Mouse (Mus musculus) Patski (cell line): ENCODE results near the gene Hes2. TPM values are rescaled to one million over a fixed set of nuclear protein-coding genes. Genes with fewer than 3 reads are reported as not detected.

Experiments used
- ATAC-seq: fragments of 100-300 bp; one replicate; pipeline ENCODE4 v1.8.0; 2021
- CTCF ChIA-PET: fragments of 350-600 bp; sonication (Branson Sonifier 250); formaldehyde crosslinking; loops from one replicate; lab custom pipeline; 2022; ENCODE audit warnings: inconsistent platforms; lab: Charles Lee
- POLR2A ChIA-PET: fragments of 350-600 bp; sonication (Branson Sonifier 250); formaldehyde crosslinking; loops from one replicate; lab custom pipeline; 2022; ENCODE audit warnings: antibody characterized with exemption, inconsistent platforms; lab: Charles Lee
- DNase-seq: peaks from one replicate; pipeline ENCODE4 v3.0.0-alpha.2; 2011; ENCODE audit warnings: low read depth, low spot score
- H3K27me3 ChIP-seq: fragments of 371-371 bp; one replicate; pipeline ENCODE4 v1.5.1; 2021
- CTCF ChIP-seq: fragments of 100-300 bp; IDR thresholded peaks from one replicate; pipeline ENCODE4 v1.5.1; 2021
- in situ Hi-C: fragments of 300-500 bp; cut with MboI; formaldehyde crosslinking; loops from 3 replicates; pipeline ENCODE4 v1.11.1; 2018; ENCODE audit warnings: low pct_unique_long_range_greater_than_20kb, mixed read lengths
- polyA plus RNA-seq: library from polyadenylated mRNA; unstranded; gene quantifications from one replicate; pipeline ENCODE4 v1.2.3, GENCODE M21; 2021

Hes2 gene
- polyA plus RNA-seq, 1 experiment from 2014 or later = not detected

- in situ Hi-C loops = no loop called here
- ChIA-PET POLR2A (no interaction called here), CTCF (no interaction called here)
- no peak for TF ChIP-seq CTCF
- H3K27me3 ChIP-seq = no peaks in the 10 kb centered on the region
- DNase-seq (no peak), ATAC-seq (no peak)
These were observed 36.0 kb downstream of the Hes2 start for GRCm38 (mm10) chr4:152194476-152195175.

GRCm38 (mm10) chr4:152196276-152196675 is 37.6 kb downstream of the Hes2 start:
- DNase-seq = no peak
- POLR2A ChIA-PET = no interaction called here
- ATAC-seq = no peak
- TF ChIP-seq CTCF = no peak
- CTCF ChIA-PET = no interaction called here
- in situ Hi-C loops = no loop called here
- no peaks in the 10 kb centered on the region for H3K27me3 ChIP-seq

- DNase-seq (no peak), ATAC-seq (no peak)
- POLR2A ChIA-PET = interaction anchor here (1.0 kb wide), 1 partner anchor 69 kb away, joined by 4 read pairs; no protein-coding TSS in a partner anchor
- H3K27me3 ChIP-seq = no peaks in the 10 kb centered on the region
- CTCF ChIA-PET = interaction anchor here (0.8 to 1.7 kb wide), 2 partner anchors 12 to 16 kb away, joined by 3 read pairs; no protein-coding TSS in a partner anchor
- TF ChIP-seq CTCF = no peak
- in situ Hi-C loops = no loop called here
These were observed 38.9 kb downstream of the Hes2 start for GRCm38 (mm10) chr4:152197545-152197944.

GRCm38 (mm10) chr4:152199617-152200016 is 41.0 kb downstream of the Hes2 start:
- CTCF ChIA-PET = interaction anchor here (0.8 kb wide), 1 partner anchor 15 kb away, joined by 3 read pairs; no protein-coding TSS in a partner anchor
- DNase-seq (no peak), ATAC-seq (no peak)
- in situ Hi-C loops = no loop called here
- no peaks in the 10 kb centered on the region for H3K27me3 ChIP-seq
- no peak for TF ChIP-seq CTCF
- POLR2A ChIA-PET = no interaction called here

GRCm38 (mm10) chr4:152201492-152201891 is 42.8 kb downstream of the Hes2 start:
- no peak for DNase-seq
- POLR2A ChIA-PET = no interaction called here
- CTCF ChIA-PET = interaction anchor here (0.7 kb wide), 2 partner anchors 15 to 28 kb away, joined by 3 to 4 read pairs; no protein-coding TSS in a partner anchor
- H3K27me3 ChIP-seq = no peaks in the 10 kb centered on the region
- TF ChIP-seq CTCF = no peak
- in situ Hi-C loops = no loop called here
- ATAC-seq = no peak

GRCm38 (mm10) chr4:152202418-152202817 is 43.8 kb downstream of the Hes2 start:
- CTCF ChIA-PET = no interaction called here
- POLR2A ChIA-PET = no interaction called here
- in situ Hi-C loops = no loop called here
- no peak for TF ChIP-seq CTCF
- no peak for ATAC-seq
- no peak for DNase-seq
- no peaks in the 10 kb centered on the region for H3K27me3 ChIP-seq

GRCm38 (mm10) chr4:152202905-152203304 is 44.2 kb downstream of the Hes2 start:
- DNase-seq (no peak), ATAC-seq (no peak)
- no peaks in the 10 kb centered on the region for H3K27me3 ChIP-seq
- ChIA-PET CTCF (interaction anchor here (1.3 kb wide), 1 partner anchor 29 kb away, joined by 4 read pairs; no protein-coding TSS in a partner anchor), POLR2A (interaction anchor here (0.5 to 0.7 kb wide), 3 partner anchors 38 to 294 kb away, joined by 3 to 6 read pairs (median 4); no protein-coding TSS in a partner anchor)
- TF ChIP-seq CTCF = no peak
- in situ Hi-C loops = no loop called here

- no peaks in the 10 kb centered on the region for H3K27me3 ChIP-seq
- in situ Hi-C loops = no loop called here
- POLR2A ChIA-PET = no interaction called here
- CTCF ChIA-PET = interaction anchor here (1.3 to 1.4 kb wide), 2 partner anchors 9 to 14 kb away, joined by 3 read pairs; no protein-coding TSS in a partner anchor
- TF ChIP-seq CTCF = no peak
- ATAC-seq (no peak), DNase-seq (no peak)
These were observed 46.0 kb downstream of the Hes2 start for GRCm38 (mm10) chr4:152204663-152205062.

GRCm38 (mm10) chr4:152206199-152206598 is 47.5 kb downstream of the Hes2 start:
- POLR2A ChIA-PET = interaction anchor here (0.8 kb wide), 1 partner anchor 25 kb away, joined by 5 read pairs; no protein-coding TSS in a partner anchor
- TF ChIP-seq CTCF = no peak
- DNase-seq = no peak

GRCm38 (mm10) chr4:152209623-152210022 is 51.0 kb downstream of the Hes2 start:
- no peak for ATAC-seq
- TF ChIP-seq CTCF = no peak
- no peaks in the 10 kb centered on the region for H3K27me3 ChIP-seq
- in situ Hi-C loops = loop anchor here (5.0 kb wide), 2 partner anchors 37 to 63 kb away; partner anchors contain the start of gene Gpr153
- no peak for DNase-seq
- ChIA-PET CTCF (no interaction called here), POLR2A (no interaction called here)

More at GRCm38 (mm10) chr4:152206199-152206598, 47.5 kb downstream of the Hes2 start:
- ATAC-seq = no peak
- CTCF ChIA-PET = no interaction called here
- no peaks in the 10 kb centered on the region for H3K27me3 ChIP-seq
- in situ Hi-C loops = no loop called here

Other genes with a start within 250 kb of the Hes2 start
- gene Dnajc11, start 225.2 kb upstream of the Hes2 start, polyA plus RNA-seq = 42.7 TPM
- gene Thap3, start 169.9 kb upstream of the Hes2 start, polyA plus RNA-seq = 20.8 TPM
- gene Phf13, start 162.6 kb upstream of the Hes2 start, polyA plus RNA-seq = 18.6 TPM
- gene Klhl21, start 150.1 kb upstream of the Hes2 start, polyA plus RNA-seq = 16.6 TPM
- gene Zbtb48, start 131.2 kb upstream of the Hes2 start, polyA plus RNA-seq = 13.7 TPM
- 0.56 TPM for gene Tas1r1, start 120.3 kb upstream of the Hes2 start, polyA plus RNA-seq
- gene Nol9, start 119.5 kb upstream of the Hes2 start, polyA plus RNA-seq = 19.4 TPM
- gene Plekhg5, start 86.4 kb upstream of the Hes2 start, polyA plus RNA-seq = 13.0 TPM
- gene Tnfrsf25, start 42.9 kb upstream of the Hes2 start, polyA plus RNA-seq = 1.5 TPM
- 1.3 TPM for gene Espn, start 6.5 kb upstream of the Hes2 start, polyA plus RNA-seq
- 102 TPM for gene Acot7, start 19.3 kb downstream of the Hes2 start, polyA plus RNA-seq
- 21.1 TPM for gene Gpr153, start 115.4 kb downstream of the Hes2 start, polyA plus RNA-seq
- gene Hes3, start 132.8 kb downstream of the Hes2 start, polyA plus RNA-seq = 0.12 TPM
- gene Icmt, start 138.4 kb downstream of the Hes2 start, polyA plus RNA-seq = 42.2 TPM
- gene Rnf207, start 160.1 kb downstream of the Hes2 start, polyA plus RNA-seq = 0.17 TPM
- gene Rpl22, start 166.9 kb downstream of the Hes2 start, polyA plus RNA-seq = 562 TPM
- 0.96 TPM for gene Chd5, start 179.8 kb downstream of the Hes2 start, polyA plus RNA-seq